Mouse (Mus musculus) CH12.LX (cell line): ENCODE measurements around the gene Ldlrad3. TPM values are rescaled to one million over a fixed set of nuclear protein-coding genes. Genes with fewer than 3 reads are reported as not detected.

Experiments
- DNase-seq: peaks from one replicate; pipeline ENCODE4 v3.0.0-alpha.2; 2013; ENCODE audit errors: extremely low read depth
- H3K27ac ChIP-seq: 2 replicates; pipeline ENCODE4 v1.5.1; 2012; ENCODE audit warnings: low read depth, mild to moderate bottlenecking, control low read depth, moderate library complexity; ENCODE audit not compliant: insufficient read depth
- H3K27me3 ChIP-seq: replicated peaks from 2 replicates; pipeline ENCODE3; 2012; ENCODE audit warnings: inconsistent platforms
- H3K36me3 ChIP-seq, 2 experiments: replicated peaks in 1 of 2; 2 replicates each; pipeline versions ENCODE3 to v1.6.1; 2012; ENCODE audit warnings: inconsistent platforms in 1 of 2, low read length in 1 of 2, mild to moderate bottlenecking in 1 of 2, mixed read lengths in 1 of 2, moderate library complexity in 1 of 2; ENCODE audit not compliant: control insufficient read depth in 1 of 2, insufficient read depth in 1 of 2
- H3K4me1 ChIP-seq, 2 experiments: 2 replicates each; pipeline ENCODE4 v1.6.1; 2012; ENCODE audit warnings: inconsistent platforms in 1 of 2, moderate library complexity in 1 of 2; ENCODE audit not compliant: insufficient read depth in 2 of 2, control insufficient read depth in 1 of 2
- H3K4me2 ChIP-seq: 2 replicates; pipeline ENCODE4 v1.6.1; 2012; ENCODE audit warnings: low read depth, mild to moderate bottlenecking, control low read depth; ENCODE audit not compliant: poor library complexity, insufficient read depth, severe bottlenecking
- H3K4me3 ChIP-seq, 3 experiments: fragments of 150-350 bp in 1 of 3; sonication (generic) in 1 of 3; replicated peaks in 1 of 3; 2 replicates each; pipeline versions ENCODE3 to v1.5.1; 2011 to 2012; ENCODE audit warnings: low read depth in 2 of 3, low read length in 2 of 3, mild to moderate bottlenecking in 2 of 3, moderate library complexity in 2 of 3, control low read depth in 1 of 3, improper control_type of control experiment in 1 of 3, inconsistent platforms in 1 of 3, mixed read lengths in 1 of 3; ENCODE audit not compliant: poor library complexity in 1 of 3
- H3K79me2 ChIP-seq: replicated peaks from 2 replicates; pipeline ENCODE4 v1.6.1; 2012; ENCODE audit warnings: mild to moderate bottlenecking, moderate library complexity; ENCODE audit not compliant: control insufficient read depth, poor library complexity, insufficient read depth, severe bottlenecking; ENCODE audit errors: extremely low read depth
- H3K9ac ChIP-seq: 2 replicates; pipeline ENCODE4 v1.6.1; 2012; ENCODE audit warnings: low read depth, mild to moderate bottlenecking, control low read depth, moderate library complexity; ENCODE audit not compliant: insufficient read depth
- H3K9me3 ChIP-seq: replicated peaks from 2 replicates; pipeline ENCODE3; 2012; ENCODE audit warnings: low read length, inconsistent platforms, mixed read lengths
- CTCF ChIP-seq, 2 experiments: IDR thresholded peaks in 1 of 2; conservative IDR thresholded peaks in 1 of 2; 2 replicates each; pipeline ENCODE4 v1.5.1; 2011 to 2012; ENCODE audit warnings: low read depth in 2 of 2, low read length in 2 of 2, improper control_type of control experiment in 1 of 2, inconsistent platforms in 1 of 2, mild to moderate bottlenecking in 1 of 2, moderate library complexity in 1 of 2
- E2F4 ChIP-seq: IDR thresholded peaks from 2 replicates; pipeline ENCODE4 v1.6.1; 2011; ENCODE audit warnings: low read depth, low read length, improper control_type of control experiment; ENCODE audit not compliant: insufficient replicate concordance
- ELF1 ChIP-seq: IDR thresholded peaks from 2 replicates; pipeline ENCODE4 v1.6.1; 2014; ENCODE audit warnings: low read depth, mild to moderate bottlenecking, inconsistent platforms, low read length, improper control_type of control experiment
- EP300 ChIP-seq: IDR thresholded peaks from 2 replicates; pipeline ENCODE4 v1.6.1; 2011; ENCODE audit warnings: low read length, improper control_type of control experiment
- ETS1 ChIP-seq: conservative IDR thresholded peaks from 2 replicates; pipeline ENCODE4 v1.6.1; 2012; ENCODE audit warnings: low read depth, mild to moderate bottlenecking, inconsistent platforms, low read length, improper control_type of control experiment, moderate library complexity
- GABPA ChIP-seq: IDR thresholded peaks from 2 replicates; pipeline ENCODE4 v1.6.1; 2012; ENCODE audit warnings: low read depth, low read length, improper control_type of control experiment, inconsistent platforms; ENCODE audit not compliant: insufficient replicate concordance
- KAT2A ChIP-seq: IDR thresholded peaks from 2 replicates; pipeline ENCODE4 v1.6.1; 2012; ENCODE audit warnings: low read length, improper control_type of control experiment, inconsistent platforms; ENCODE audit not compliant: insufficient replicate concordance
- MAX ChIP-seq: IDR thresholded peaks from 2 replicates; pipeline ENCODE4 v1.6.1; 2011; ENCODE audit warnings: low read length, improper control_type of control experiment
- MAZ ChIP-seq: IDR thresholded peaks from 2 replicates; pipeline ENCODE4 v1.6.1; 2012; ENCODE audit warnings: low read depth, mild to moderate bottlenecking, inconsistent platforms, low read length, improper control_type of control experiment, moderate library complexity
- MYC ChIP-seq: IDR thresholded peaks from 2 replicates; pipeline ENCODE4 v1.6.1; 2011; ENCODE audit warnings: low read depth, mild to moderate bottlenecking, improper control_type of control experiment, low read length
- POLR2AphosphoS2 ChIP-seq: IDR thresholded peaks from 2 replicates; pipeline ENCODE4 v1.6.1; 2011; ENCODE audit warnings: low read depth, low read length, improper control_type of control experiment
- RAD21 ChIP-seq: IDR thresholded peaks from 2 replicates; pipeline ENCODE4 v1.6.1; 2011; ENCODE audit warnings: low read depth, mild to moderate bottlenecking, low read length, improper control_type of control experiment, moderate library complexity
- RCOR1 ChIP-seq: conservative IDR thresholded peaks from 2 replicates; pipeline ENCODE4 v1.6.1; 2012; ENCODE audit warnings: low read depth, mild to moderate bottlenecking, inconsistent platforms, low read length, improper control_type of control experiment
- USF1 ChIP-seq: IDR thresholded peaks from 2 replicates; pipeline ENCODE4 v1.6.1; 2014; ENCODE audit warnings: low read depth, mild to moderate bottlenecking, inconsistent platforms, low read length, improper control_type of control experiment
- USF2 ChIP-seq: conservative IDR thresholded peaks from 2 replicates; pipeline ENCODE4 v1.6.1; 2011; ENCODE audit warnings: low read depth, low read length, improper control_type of control experiment
- ZMIZ1 ChIP-seq: IDR thresholded peaks from 2 replicates; pipeline ENCODE4 v1.6.1; 2012; ENCODE audit warnings: low read depth, mild to moderate bottlenecking, inconsistent platforms, low read length, improper control_type of control experiment
- dilution Hi-C: fragments of 300-500 bp; cut with MboI; formaldehyde crosslinking; loops from 2 replicates; pipeline ENCODE4 v1.14.3; 2020; ENCODE audit warnings: low sequenced_read_pairs; ENCODE audit not compliant: extremely low pct_unique_long_range_greater_than_20kb, extremely low pct_ligation_motif_present
- in situ Hi-C: fragments of 300-500 bp; cut with MboI; formaldehyde crosslinking; loops from 3 replicates; pipeline ENCODE4 v1.14.3; 2019; ENCODE audit warnings: low sequenced_read_pairs, low pct_ligation_motif_present, low pct_unique_long_range_greater_than_20kb, mixed read lengths
- polyA plus RNA-seq: library from polyadenylated mRNA; unstranded; fragments of >175 nt; gene quantifications from 2 replicates; pipeline ENCODE4 v1.2.1, GENCODE M21; 2012; ENCODE audit warnings: low read depth; ENCODE audit not compliant: insufficient read length
- total RNA-seq, 2 experiments: library from RNA; depleted of rRNA; stranded (reverse); fragments of 300-350 nt in 1 of 2; fragments of >200 nt in 1 of 2; gene quantifications; 2 replicates each; pipeline ENCODE4 v1.2.3; 2012 to 2014

The Ldlrad3 gene
- total and polyA plus RNA-seq, 3 experiments = 0.30 to 2.7 (median 2.1) TPM

- no peaks in the 10 kb centered on the region for H3K27me3 ChIP-seq
- H3K9ac ChIP-seq = no peak overlapping the region
- H3K79me2 ChIP-seq = no peaks in the 10 kb centered on the region
- in situ Hi-C loops = no loop called here
- no peak for DNase-seq
- dilution Hi-C loops = no loop called here
- H3K9me3 ChIP-seq = no peaks in the 10 kb centered on the region
- H3K4me2 ChIP-seq = no peak overlapping the region
- no peak overlapping the region for H3K4me3 ChIP-seq
- no peak for TF ChIP-seq GABPA
- no peak for TF ChIP-seq USF1
- no peak for TF ChIP-seq MAX
- TF ChIP-seq ELF1 = no peak
- no peak for TF ChIP-seq RAD21
- TF ChIP-seq MYC = no peak
- TF ChIP-seq EP300 = no peak
- no peak for TF ChIP-seq CTCF (conservative IDR thresholded peaks at IDR 0.05 in 1 of 2, IDR thresholded peaks at IDR 0.05 in 1 of 2; ENCODE audit: low read depth in 2 of 2, low read length in 2 of 2)
- no peak for TF ChIP-seq ETS1
- TF ChIP-seq MAZ = no peak
- TF ChIP-seq USF2 = no peak
- no peak for TF ChIP-seq POLR2AphosphoS2
- TF ChIP-seq KAT2A = no peak
- no peak for TF ChIP-seq E2F4
- TF ChIP-seq ZMIZ1 = no peak
- no peak for TF ChIP-seq RCOR1
- H3K27ac ChIP-seq = no peak overlapping the region
- peaks cover 0 to 3% of the 10 kb centered on the region in 2 experiments; a peak in 2 of 4 replicates for H3K4me1 ChIP-seq
- no peaks in the 10 kb centered on the region for H3K36me3 ChIP-seq
These were observed 60.1 kb downstream of the Ldlrad3 start for GRCm38 (mm10) chr2:102126076-102126475.

- no peaks in the 10 kb centered on the region for H3K9me3 ChIP-seq
- no peak overlapping the region for H3K9ac ChIP-seq
- dilution Hi-C loops (no loop called here), in situ Hi-C loops (no loop called here)
- H3K27me3 ChIP-seq = no peaks in the 10 kb centered on the region
- TF ChIP-seq USF2 = no peak
- no peaks in the 10 kb centered on the region for H3K36me3 ChIP-seq
- no peak overlapping the region for H3K4me2 ChIP-seq
- peaks cover 0 to 3% of the 10 kb centered on the region in 2 experiments; a peak in 2 of 4 replicates for H3K4me1 ChIP-seq
- H3K79me2 ChIP-seq = no peaks in the 10 kb centered on the region
- DNase-seq = no peak
- H3K4me3 ChIP-seq = no peak overlapping the region
- H3K27ac ChIP-seq = no peak overlapping the region
These were observed 61.1 kb downstream of the Ldlrad3 start for GRCm38 (mm10) chr2:102125042-102125441.
